Mouse (Mus musculus): ENCODE results near the gene Rab3d. TPM values are rescaled to one million over a fixed set of nuclear protein-coding genes. Genes with fewer than 3 reads are reported as not detected.

The Rab3d gene
- polyA plus RNA-seq (2014; fragmentation: Nextera tagmentation; extraction: Ambion mirVana), result 15.2 and 17.3 TPM in 2 replicates

GRCm38 (mm10) chr9:21918035-21918592 is at the start of gene Rab3d:
Gene Rab3d, minus strand, starts transcription at chr9:21918192.
- Histone ChIP-seq H3K27me3 (ENCODE audit: control insufficient read depth, insufficient read depth, low read length) (no peaks in the 10 kb centered on the region), H3K9ac (peak within 1 kb of the TSS; percentile 70), H3K9me3 (ENCODE audit: control insufficient read depth, low read length) (no peaks in the 10 kb centered on the region), H3K4me1 (replicated peaks; ENCODE audit: control insufficient read depth, insufficient read depth, low read length) (no peaks in the 10 kb centered on the region), H3K4me3 (replicated peaks; ENCODE audit: low read length) (peak within 1 kb of the TSS; percentile 59), H3K4me2 (replicated peaks) (peak within 1 kb of the TSS; percentile 66), H3K36me3 (replicated peaks; ENCODE audit: control insufficient read depth, insufficient read depth) (peaks cover 14% of the 10 kb centered on the region), H3K27ac (peak within 1 kb of the TSS; percentile 40)
- ATAC-seq (ENCODE audit: low FRiP score) (peak; percentile 91), DNase-seq (ENCODE audit: low spot score) (peak; percentile 88)
- 1% methylated on average over 36 of the region's 36 CpGs for WGBS

- peaks cover 47% of the 10 kb centered on the region for H3K27me3 ChIP-seq (ENCODE audit: control insufficient read depth, insufficient read depth, low read length)
- no peaks in the 10 kb centered on the region for H3K9me3 ChIP-seq (ENCODE audit: control insufficient read depth, low read length)
- no peak within 1 kb of the TSS for H3K27ac ChIP-seq
- H3K4me1 ChIP-seq (replicated peaks; ENCODE audit: control insufficient read depth, insufficient read depth, low read length), result peaks cover 17% of the 10 kb centered on the region
- DNase-seq (ENCODE audit: low spot score), result no peak
- peak within 1 kb of the TSS; percentile 70 for H3K4me2 ChIP-seq (replicated peaks)
- peak within 1 kb of the TSS; percentile 34 for H3K4me3 ChIP-seq (replicated peaks; ENCODE audit: low read length)
- H3K9ac ChIP-seq, result peak within 1 kb of the TSS; percentile 25; the same call in 1 of the 2 replicates
- WGBS, result 14% methylated on average over 8 of the region's 8 CpGs
- no peaks in the 10 kb centered on the region for H3K36me3 ChIP-seq (replicated peaks; ENCODE audit: control insufficient read depth, insufficient read depth)
- ATAC-seq (ENCODE audit: low FRiP score), result no peak
These were observed 45.4 kb upstream of the Rab3d start, which contains the start of gene Epor for GRCm38 (mm10) chr9:21963417-21963816. Gene Epor, minus strand, starts transcription at chr9:21963506.

- ATAC-seq (ENCODE audit: low FRiP score) (peak; percentile 50; the same call in 1 of the 2 replicates), DNase-seq (ENCODE audit: low spot score) (no peak)
- H3K9ac ChIP-seq, result peak overlapping the region; percentile 25; the same call in 1 of the 2 replicates
- no peaks in the 10 kb centered on the region for H3K9me3 ChIP-seq (ENCODE audit: control insufficient read depth, low read length)
- H3K4me1 ChIP-seq (replicated peaks; ENCODE audit: control insufficient read depth, insufficient read depth, low read length), result peaks cover 17% of the 10 kb centered on the region
- H3K36me3 ChIP-seq (replicated peaks; ENCODE audit: control insufficient read depth, insufficient read depth), result no peaks in the 10 kb centered on the region
- no peak overlapping the region for H3K27ac ChIP-seq
- peaks cover 47% of the 10 kb centered on the region for H3K27me3 ChIP-seq (ENCODE audit: control insufficient read depth, insufficient read depth, low read length)
- H3K4me3 ChIP-seq (replicated peaks; ENCODE audit: low read length), result peak overlapping the region; percentile 34
- WGBS, result 3% methylated on average over 34 of the region's 34 CpGs
- H3K4me2 ChIP-seq (replicated peaks), result peak overlapping the region; percentile 70
These were observed 44.5 kb upstream of the Rab3d start for GRCm38 (mm10) chr9:21962416-21963059.

- no peaks in the 10 kb centered on the region for H3K9me3 ChIP-seq (ENCODE audit: control insufficient read depth, low read length)
- ATAC-seq (ENCODE audit: low FRiP score) (peak; percentile 31; the same call in 1 of the 2 replicates), DNase-seq (ENCODE audit: low spot score) (no peak)
- peak overlapping the region; percentile 70 for H3K4me2 ChIP-seq (replicated peaks)
- WGBS, result under 1% methylated on average over 15 of the region's 15 CpGs
- peak overlapping the region; percentile 34 for H3K4me3 ChIP-seq (replicated peaks; ENCODE audit: low read length)
- no peak overlapping the region for H3K27ac ChIP-seq
- H3K27me3 ChIP-seq (ENCODE audit: control insufficient read depth, insufficient read depth, low read length), result peaks cover 47% of the 10 kb centered on the region
- H3K36me3 ChIP-seq (replicated peaks; ENCODE audit: control insufficient read depth, insufficient read depth), result no peaks in the 10 kb centered on the region
- H3K4me1 ChIP-seq (replicated peaks; ENCODE audit: control insufficient read depth, insufficient read depth, low read length), result peaks cover 17% of the 10 kb centered on the region
- H3K9ac ChIP-seq, result peak overlapping the region; percentile 25
These were observed 44.0 kb upstream of the Rab3d start for GRCm38 (mm10) chr9:21962010-21962409.

- H3K27me3 ChIP-seq (ENCODE audit: control insufficient read depth, insufficient read depth, low read length), result peaks cover 47% of the 10 kb centered on the region
- no peaks in the 10 kb centered on the region for H3K36me3 ChIP-seq (replicated peaks; ENCODE audit: control insufficient read depth, insufficient read depth)
- ATAC-seq (ENCODE audit: low FRiP score) (no peak), DNase-seq (ENCODE audit: low spot score) (no peak)
- H3K9me3 ChIP-seq (ENCODE audit: control insufficient read depth, low read length), result no peaks in the 10 kb centered on the region
- H3K4me3 ChIP-seq (replicated peaks; ENCODE audit: low read length), result peak overlapping the region; percentile 34
- whole genome bisulfite sequencing, result 2% methylated on average over 35 of the region's 35 CpGs
- H3K9ac ChIP-seq, result peak overlapping the region; percentile 25; the same call in 1 of the 2 replicates
- H3K4me1 ChIP-seq (replicated peaks; ENCODE audit: control insufficient read depth, insufficient read depth, low read length), result peaks cover 18% of the 10 kb centered on the region
- H3K27ac ChIP-seq, result no peak overlapping the region
- H3K4me2 ChIP-seq (replicated peaks), result peak overlapping the region; percentile 70
These were observed 43.5 kb upstream of the Rab3d start for GRCm38 (mm10) chr9:21961366-21961980.

GRCm38 (mm10) chr9:21960558-21961208 is 42.7 kb upstream of the Rab3d start:
- H3K9me3 ChIP-seq (ENCODE audit: control insufficient read depth, low read length), result no peaks in the 10 kb centered on the region
- ATAC-seq (ENCODE audit: low FRiP score), result no peak
- peaks cover 21% of the 10 kb centered on the region for H3K4me1 ChIP-seq (replicated peaks; ENCODE audit: control insufficient read depth, insufficient read depth, low read length)
- peaks cover 47% of the 10 kb centered on the region for H3K27me3 ChIP-seq (ENCODE audit: control insufficient read depth, insufficient read depth, low read length)
- no peak overlapping the region; the same call in 1 of the 2 replicates for H3K4me2 ChIP-seq (replicated peaks)
- H3K27ac ChIP-seq, result no peak overlapping the region
- no peak overlapping the region for H3K4me3 ChIP-seq (replicated peaks; ENCODE audit: low read length)
- DNase-seq (ENCODE audit: low spot score), result no peak
- H3K9ac ChIP-seq, result no peak overlapping the region
- H3K36me3 ChIP-seq (replicated peaks; ENCODE audit: control insufficient read depth, insufficient read depth), result no peaks in the 10 kb centered on the region
- 13% methylated on average over 26 of the region's 26 CpGs for WGBS

- no peak overlapping the region for H3K9ac ChIP-seq
- 55% methylated on average over 9 of the region's 9 CpGs for WGBS
- no peak for DNase-seq (ENCODE audit: low spot score)
- ATAC-seq (ENCODE audit: low FRiP score), result no peak
- H3K27me3 ChIP-seq (ENCODE audit: control insufficient read depth, insufficient read depth, low read length), result peaks cover 47% of the 10 kb centered on the region
- H3K4me3 ChIP-seq (replicated peaks; ENCODE audit: low read length), result no peak overlapping the region
- H3K4me1 ChIP-seq (replicated peaks; ENCODE audit: control insufficient read depth, insufficient read depth, low read length), result peaks cover 21% of the 10 kb centered on the region
- no peaks in the 10 kb centered on the region for H3K36me3 ChIP-seq (replicated peaks; ENCODE audit: control insufficient read depth, insufficient read depth)
- no peaks in the 10 kb centered on the region for H3K9me3 ChIP-seq (ENCODE audit: control insufficient read depth, low read length)
- H3K4me2 ChIP-seq (replicated peaks), result no peak overlapping the region
- H3K27ac ChIP-seq, result no peak overlapping the region
These were observed 42.1 kb upstream of the Rab3d start for GRCm38 (mm10) chr9:21960135-21960534.

GRCm38 (mm10) chr9:21959244-21959643 is 41.3 kb upstream of the Rab3d start:
- Histone ChIP-seq H3K27ac (no peak overlapping the region), H3K27me3 (ENCODE audit: control insufficient read depth, insufficient read depth, low read length) (peaks cover 47% of the 10 kb centered on the region)

GRCm38 (mm10) chr9:21958372-21958771 is 40.4 kb upstream of the Rab3d start:
- H3K27ac ChIP-seq, result no peak overlapping the region
- peaks cover 25% of the 10 kb centered on the region for H3K4me1 ChIP-seq (replicated peaks; ENCODE audit: control insufficient read depth, insufficient read depth, low read length)
- WGBS, result 85% methylated on average over 5 of the region's 5 CpGs
- ATAC-seq (ENCODE audit: low FRiP score), result no peak
- no peak overlapping the region for H3K4me2 ChIP-seq (replicated peaks)
- H3K27me3 ChIP-seq (ENCODE audit: control insufficient read depth, insufficient read depth, low read length), result peaks cover 45% of the 10 kb centered on the region
- no peak for DNase-seq (ENCODE audit: low spot score)
- H3K9me3 ChIP-seq (ENCODE audit: control insufficient read depth, low read length), result no peaks in the 10 kb centered on the region
- no peaks in the 10 kb centered on the region for H3K36me3 ChIP-seq (replicated peaks; ENCODE audit: control insufficient read depth, insufficient read depth)
- no peak overlapping the region for H3K4me3 ChIP-seq (replicated peaks; ENCODE audit: low read length)
- no peak overlapping the region for H3K9ac ChIP-seq

More at GRCm38 (mm10) chr9:21959244-21959643, 41.3 kb upstream of the Rab3d start:
- Histone ChIP-seq H3K9me3 (ENCODE audit: control insufficient read depth, low read length) (no peaks in the 10 kb centered on the region), H3K4me1 (replicated peaks; ENCODE audit: control insufficient read depth, insufficient read depth, low read length) (peaks cover 21% of the 10 kb centered on the region), H3K4me2 (replicated peaks) (no peak overlapping the region), H3K36me3 (replicated peaks; ENCODE audit: control insufficient read depth, insufficient read depth) (no peaks in the 10 kb centered on the region), H3K4me3 (replicated peaks; ENCODE audit: low read length) (no peak overlapping the region), H3K9ac (no peak overlapping the region)
- 97% methylated on average over 7 of the region's 7 CpGs for WGBS
- DNase-seq (ENCODE audit: low spot score) (no peak), ATAC-seq (ENCODE audit: low FRiP score) (no peak)
